Mouse (Mus musculus): ENCODE data around the gene Acbd7.

Gene Acbd7

DNA sequence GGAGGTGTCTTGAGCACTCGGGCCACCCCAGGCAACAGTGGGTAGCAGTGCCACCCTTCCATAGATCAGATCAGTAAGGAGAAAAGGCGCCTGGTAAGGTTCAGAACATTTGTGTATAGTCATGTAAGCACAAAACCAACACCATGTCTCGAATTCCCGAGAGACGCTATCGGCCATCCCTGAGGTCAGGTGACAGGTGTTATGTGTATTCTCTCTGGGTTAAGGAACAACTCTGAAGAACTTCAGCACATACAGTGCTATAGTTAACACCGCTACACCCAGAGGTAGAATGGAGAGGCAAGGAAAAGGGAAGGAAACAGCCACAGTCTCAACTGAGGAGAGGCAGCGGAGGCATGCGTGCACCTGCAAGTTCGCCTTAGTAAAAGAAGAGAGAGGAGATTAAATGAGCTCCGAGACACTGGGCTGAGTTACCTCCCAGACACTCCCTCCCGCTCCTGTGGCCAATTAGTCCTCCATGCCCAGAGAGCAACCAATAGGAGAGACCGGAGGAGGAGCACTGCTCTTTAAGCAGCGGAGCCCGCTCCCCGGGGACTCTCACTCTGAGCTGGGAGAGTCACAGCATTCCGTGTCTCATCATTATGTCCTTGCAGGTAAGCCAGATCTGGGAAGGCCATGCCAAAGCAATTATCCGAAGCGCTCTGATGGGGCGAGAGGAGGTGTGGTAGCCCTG lies at the start of gene Acbd7:
Gene Acbd7, plus strand, starts transcription at position 558 of the 691 bp plus-strand sequence.
- DNase-seq, result peak; percentile 80

DNA sequence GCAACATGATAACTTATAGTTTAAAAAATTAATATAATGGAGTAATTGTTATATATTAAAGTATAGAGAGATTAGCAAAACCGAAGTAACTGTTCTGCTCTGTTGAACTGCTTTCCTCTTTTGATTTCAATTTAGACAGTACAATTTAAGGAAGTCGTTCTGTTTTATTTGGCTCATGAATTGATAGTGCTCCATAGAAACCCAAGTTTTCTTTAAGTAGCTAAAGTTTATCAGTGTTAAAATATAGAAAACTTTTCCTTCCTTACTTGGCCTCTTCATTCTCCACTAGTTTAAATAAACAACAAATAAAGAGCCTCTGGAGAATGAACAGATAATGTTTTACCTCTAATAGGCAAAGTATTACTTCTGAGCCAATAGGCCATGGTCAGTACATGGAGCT lies 49.7 kb upstream of the Acbd7 start:
- no peak for DNase-seq

DNA sequence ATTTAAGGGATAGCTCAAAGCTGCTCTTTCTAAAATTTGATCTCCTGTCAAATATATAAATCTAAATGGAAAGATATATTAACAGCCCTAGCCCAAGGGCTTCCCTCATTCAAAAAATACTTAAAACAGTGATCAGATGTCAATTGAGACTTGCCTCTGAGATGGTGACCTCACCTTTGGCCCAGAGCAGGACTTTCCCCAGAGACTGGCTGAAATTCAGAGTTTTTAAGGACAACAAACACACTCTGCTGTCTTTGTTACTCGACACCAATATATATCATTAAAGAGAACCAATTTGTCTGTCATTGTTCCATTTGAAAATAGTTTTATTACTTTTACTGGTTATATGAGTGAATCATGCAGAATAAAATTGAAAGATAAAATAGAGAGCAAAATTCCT lies 46.4 kb upstream of the Acbd7 start:
- DNase-seq, result no peak

DNA sequence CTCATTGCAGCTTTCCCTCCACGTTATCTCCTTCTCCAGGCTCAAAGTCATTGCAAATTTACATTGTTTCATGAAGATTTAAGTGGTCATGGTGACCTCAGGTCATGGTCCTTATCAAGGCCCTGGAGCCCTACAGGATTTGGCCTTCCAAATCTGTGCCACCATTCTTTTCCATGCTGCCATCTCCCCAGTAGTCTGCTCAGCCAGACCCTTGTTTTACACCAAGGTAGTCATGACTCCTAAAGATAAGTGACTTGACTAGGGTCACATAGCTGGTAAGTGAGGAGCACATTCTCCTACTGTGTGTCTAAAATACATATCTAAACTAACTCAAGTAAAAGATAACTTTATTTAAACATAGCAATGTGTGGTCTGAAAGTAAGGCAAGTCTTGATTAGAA lies 43.8 kb upstream of the Acbd7 start:
- DNase-seq, result no peak

DNA sequence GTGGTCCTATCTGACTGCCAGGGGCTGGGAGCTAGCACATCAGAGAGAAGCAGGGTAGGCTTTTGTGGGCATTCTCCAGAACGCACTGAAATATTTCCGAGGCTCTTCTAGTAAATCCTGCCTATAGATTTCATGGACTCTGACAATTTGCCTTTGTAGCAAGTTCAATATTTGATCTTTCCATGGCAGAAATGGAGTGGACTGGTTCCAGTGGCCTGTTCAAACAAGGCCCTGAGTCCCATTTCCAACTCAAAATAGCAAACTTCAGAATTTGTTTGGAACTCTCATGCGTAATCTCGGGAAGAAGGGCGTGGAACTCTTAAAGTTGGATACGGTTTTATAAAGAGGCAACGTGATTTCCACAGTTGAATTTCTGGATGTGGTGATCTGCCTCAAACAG lies 40.1 kb upstream of the Acbd7 start:
- no peak for DNase-seq

DNA sequence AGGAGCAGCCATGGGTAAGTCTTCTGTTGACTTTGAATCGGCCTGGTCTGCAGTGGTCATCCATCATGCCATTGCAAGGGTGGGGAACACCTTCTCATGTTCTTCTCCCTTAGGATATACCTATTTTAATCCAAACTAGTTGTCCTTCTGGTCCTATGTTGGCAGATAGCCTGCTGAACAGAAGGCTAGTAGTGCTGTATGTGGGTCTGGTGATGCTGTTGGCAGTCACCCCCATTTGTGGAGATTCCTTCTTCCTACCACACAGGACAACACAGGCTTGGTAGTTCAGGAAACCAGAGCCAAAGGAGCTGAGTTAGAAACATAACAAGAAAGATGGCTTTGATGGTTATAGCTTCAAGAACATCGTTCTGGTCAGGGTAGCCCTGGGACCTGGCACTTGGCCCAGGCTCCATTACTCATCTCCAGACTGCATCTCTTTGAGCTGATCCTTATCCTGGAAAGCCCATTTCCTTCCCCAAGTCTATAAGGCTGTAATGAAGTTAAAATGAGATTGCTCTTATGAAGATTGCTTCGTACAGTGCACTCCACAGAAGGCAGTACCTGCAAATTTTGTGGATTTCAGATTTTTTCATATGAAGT lies 30.4 kb upstream of the Acbd7 start:
- DNase-seq, result peak; percentile 49

DNA sequence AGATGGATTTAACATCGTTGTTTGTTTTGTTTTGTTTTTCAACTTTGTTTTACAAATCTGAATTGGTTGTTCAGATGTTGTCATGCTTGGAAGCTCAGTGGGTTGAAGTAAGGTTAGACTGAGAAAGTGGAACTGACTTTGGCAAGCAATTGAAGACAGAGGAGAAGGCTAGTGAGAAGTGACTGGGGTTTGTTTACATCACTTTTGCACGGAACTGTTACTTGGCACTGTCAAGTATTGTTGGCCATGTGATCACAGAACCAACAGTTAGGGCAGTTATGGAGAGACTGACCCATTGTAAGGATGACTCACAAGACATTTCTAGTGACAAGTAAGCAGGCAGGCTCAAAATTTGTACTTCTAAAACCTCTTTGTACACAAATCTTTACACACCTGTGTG lies 12.8 kb upstream of the Acbd7 start:
- no peak for DNase-seq

DNA sequence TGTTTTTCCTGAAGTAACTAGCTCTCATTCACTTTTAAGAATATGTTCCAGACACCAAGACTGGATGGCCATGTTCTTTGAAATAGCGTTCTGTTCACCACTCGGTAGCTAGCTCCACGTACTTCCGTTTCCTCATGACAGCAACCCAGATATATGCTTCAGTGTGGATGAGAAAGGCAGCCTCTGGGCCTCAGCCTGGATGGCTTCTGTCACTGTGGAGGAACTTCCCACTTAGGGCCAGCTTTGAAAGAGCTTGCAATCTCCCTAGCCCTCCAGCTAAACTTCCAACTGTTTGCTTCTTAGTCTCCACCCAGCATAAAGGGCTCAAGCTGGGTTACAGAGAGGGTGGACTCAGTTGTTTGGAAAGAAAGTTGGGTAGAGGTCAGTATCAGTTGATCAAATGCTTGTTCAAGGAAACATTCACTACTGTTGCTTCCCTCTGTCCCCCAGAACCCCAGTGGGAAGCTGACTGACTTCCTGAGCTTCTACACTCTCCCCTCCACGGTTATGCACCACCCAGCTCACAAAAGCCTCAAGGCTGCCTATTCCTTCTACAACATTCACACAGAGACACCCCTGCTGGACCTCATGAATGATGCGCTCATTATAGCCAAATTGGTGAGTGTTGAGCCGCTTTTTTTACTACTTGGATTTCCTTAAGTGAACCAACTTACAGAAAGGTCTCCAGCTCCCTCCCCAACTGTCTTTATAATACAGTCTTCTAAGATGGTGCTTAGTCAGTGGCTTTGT lies 11.4 kb upstream of the Acbd7 start:
- DNase-seq, result no peak

DNA sequence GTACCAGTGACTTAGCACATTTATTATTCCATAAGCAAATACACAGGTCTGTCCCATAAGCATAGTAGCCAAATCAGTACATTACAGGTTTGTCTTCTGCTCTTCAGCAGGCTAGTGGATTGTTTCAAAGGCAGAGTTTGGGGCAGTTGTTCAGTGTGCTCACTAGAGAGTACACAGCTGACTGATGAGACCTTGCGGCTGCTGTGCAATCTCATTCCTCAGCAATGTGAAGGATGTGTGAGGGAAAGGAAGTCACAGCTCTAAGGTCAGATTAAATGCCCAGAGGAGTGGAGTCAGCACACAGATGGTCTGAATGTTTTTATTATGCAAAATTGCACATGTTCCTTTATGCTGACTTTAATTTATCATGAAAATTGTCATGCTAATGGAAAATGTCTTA lies 9.4 kb upstream of the Acbd7 start:
- no peak for DNase-seq

DNA sequence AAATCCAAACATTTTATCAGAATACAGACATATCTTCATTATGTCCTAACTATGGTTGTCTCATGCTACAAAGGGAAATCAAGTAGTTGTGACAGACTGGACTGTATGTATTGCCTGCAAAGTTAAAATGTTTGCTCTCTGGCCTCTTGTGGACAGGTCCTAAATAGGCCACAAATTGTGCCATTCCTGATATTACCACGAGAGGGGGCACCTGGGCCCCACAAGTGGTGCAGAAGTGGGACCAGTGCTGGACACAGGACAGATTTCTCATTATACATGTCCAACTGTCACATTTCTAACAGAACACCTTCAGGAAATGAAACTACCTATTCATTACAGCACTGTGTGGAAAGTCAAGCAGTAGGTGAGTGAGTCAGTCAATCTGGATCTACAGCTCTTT lies 8.6 kb upstream of the Acbd7 start:
- DNase-seq, result no peak

DNA sequence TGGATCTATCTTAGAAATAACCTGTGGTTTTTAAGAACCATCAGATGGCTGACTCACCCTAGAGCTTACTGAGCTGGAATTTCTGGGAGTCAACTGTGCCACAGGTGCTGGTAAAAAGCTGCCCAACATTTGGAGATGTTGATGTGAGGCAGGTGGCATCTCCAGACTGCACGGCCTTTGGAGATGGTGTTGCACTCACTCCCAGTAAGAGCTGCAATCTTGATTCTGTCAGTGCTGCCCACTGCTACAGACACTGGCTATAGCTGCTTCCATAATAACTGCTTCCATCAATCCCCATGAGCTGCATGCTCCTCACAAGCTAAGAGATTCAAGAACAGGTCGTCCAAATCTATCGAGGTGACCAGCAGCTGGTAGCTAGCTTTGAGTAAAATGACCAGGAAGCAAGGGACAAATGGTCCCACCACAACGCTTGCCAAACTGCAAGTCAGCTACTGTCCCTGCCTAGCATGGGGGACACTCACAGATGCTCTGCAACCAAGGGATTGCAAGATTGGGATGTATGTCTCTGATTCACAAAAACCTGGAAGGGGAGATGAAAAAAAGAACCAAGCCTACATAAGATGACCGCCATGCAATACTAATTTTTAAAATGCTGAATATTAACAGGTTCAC lies 4.8 kb upstream of the Acbd7 start:
- DNase-seq, result no peak

DNA sequence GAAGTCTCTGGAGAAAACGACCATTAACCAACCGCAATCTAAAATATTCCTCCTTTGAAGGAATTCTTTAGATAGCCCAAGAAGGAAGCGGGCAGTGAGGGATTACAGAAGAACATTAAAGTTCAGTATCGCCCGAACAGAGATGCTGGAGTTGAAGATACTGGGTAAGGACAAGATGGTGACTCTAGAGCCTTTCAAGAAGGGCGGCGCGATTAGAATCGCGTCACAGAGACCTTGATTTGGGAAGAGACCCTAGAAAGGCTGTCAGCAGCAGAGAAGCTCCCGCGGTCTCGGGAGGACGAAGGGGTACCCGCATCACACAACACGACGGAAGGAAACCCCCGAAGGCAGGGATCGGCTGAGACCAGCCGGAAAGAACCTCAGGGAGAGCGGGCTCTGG lies 3.9 kb upstream of the Acbd7 start:
- no peak for DNase-seq

DNA sequence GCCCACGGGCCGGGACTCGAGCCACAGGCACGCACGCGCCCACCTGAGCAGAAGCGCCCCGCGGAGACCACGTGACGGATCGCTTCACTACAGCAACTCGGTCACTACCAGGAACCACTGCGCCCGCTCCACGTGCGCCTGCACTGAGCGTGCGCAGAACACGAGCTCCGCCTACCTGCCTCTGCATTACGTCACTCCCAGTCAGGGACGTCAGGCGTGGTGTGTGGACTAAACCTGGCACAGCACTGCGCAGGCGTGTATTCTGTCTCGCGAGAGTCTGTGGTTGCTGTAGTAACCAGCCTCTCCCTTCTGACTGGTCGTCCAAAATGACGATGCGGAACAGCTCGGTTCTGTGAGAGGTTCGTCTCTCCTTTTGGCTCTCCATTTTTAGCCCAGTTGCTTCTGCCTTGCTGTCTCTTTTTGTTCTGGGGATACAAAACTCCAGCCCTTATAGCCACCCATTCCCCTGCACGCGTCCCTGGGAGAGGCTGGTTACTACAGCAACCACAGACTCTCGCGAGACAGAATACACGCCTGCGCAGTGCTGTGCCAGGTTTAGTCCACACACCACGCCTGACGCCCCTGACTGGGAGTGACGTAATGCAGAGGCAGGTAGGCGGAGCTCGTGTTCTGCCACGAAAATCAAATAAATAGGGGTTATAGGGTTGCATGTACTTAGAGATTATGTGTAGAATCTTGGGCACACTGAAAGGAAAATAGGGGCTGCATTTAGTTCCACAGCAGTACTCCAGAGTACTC lies 3.3 kb upstream of the Acbd7 start, which contains the start of gene Rpp38:
Gene Rpp38, minus strand, starts transcription at position 160 of the 759 bp plus-strand sequence.
- peak; percentile 99 for DNase-seq

DNA sequence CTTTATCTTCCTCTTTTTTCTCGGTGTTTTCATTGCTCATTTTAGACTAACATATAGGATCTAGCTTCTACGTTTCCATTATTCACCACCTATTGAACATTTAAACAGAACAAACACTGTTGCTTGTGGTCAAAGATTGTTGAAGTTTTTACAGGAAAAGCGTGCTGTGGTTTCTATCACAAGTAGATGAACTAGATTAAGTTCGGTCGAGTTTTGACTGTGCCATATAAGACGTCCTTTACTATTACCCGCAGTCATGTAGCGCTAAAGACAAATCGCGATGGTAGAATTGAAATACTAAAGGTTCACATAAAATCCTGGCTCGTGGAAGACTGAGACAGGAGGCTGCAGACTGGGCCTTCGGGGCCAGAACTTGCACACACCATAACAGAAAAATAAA lies 2.2 kb upstream of the Acbd7 start:
- no peak for DNase-seq

DNA sequence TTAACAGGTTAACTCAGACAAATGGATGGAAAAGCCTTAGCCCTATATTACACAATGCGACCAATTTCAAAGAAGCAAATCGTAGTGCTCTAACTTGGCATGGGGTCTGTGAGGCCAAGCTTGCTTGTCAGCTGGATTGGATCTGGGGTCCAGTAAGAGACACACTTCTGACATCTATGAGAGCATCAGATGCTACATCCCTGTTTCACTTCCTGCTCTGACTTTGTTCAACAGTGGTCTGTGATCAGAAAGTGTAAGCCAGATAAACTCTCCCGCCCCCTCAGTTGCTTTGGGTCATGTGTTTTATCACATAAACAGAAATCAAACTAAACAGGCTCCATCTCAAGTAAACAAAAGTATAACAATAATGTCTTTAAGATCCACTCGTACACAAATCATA lies 12.5 kb downstream of the Acbd7 start:
- DNase-seq, result no peak

DNA sequence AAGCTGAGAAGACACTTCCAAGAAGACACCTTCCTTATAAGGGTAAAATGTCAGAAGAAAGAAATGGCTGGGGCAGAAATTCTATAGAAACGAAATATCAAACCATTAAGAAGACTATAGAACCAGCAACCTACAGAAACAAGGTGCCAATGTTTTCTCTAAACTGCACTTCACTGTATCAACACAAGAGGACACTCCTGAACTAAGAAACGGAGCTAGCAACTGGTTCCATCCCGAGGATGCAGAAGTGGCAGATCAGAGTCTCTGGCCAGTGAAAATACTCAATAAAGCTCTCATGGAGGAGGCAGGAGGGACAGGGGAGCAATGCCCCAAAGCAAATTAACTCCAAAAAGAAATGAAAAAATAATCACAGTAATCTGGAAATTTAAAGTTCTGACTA lies 13.0 kb downstream of the Acbd7 start:
- DNase-seq, result peak; percentile 26

DNA sequence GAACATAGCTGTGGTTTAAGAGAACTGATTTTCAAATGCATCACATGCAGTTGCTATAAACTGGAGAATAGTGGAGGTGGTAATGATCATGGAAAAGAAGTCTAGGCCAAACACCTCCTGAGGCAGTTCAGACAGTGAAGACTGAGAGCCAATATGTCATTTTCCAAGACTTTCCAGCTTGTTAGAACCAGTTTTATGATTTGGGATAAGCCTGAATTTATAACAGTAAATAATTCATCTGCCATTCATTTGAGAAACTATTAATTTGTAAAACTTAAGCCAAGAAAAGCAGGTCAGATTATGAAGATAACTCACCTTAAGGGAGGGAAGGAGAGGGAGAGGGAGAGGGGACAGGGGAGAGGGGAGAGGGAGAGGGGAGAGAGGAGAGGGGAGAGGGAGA lies 17.2 kb downstream of the Acbd7 start:
- DNase-seq, result no peak

DNA sequence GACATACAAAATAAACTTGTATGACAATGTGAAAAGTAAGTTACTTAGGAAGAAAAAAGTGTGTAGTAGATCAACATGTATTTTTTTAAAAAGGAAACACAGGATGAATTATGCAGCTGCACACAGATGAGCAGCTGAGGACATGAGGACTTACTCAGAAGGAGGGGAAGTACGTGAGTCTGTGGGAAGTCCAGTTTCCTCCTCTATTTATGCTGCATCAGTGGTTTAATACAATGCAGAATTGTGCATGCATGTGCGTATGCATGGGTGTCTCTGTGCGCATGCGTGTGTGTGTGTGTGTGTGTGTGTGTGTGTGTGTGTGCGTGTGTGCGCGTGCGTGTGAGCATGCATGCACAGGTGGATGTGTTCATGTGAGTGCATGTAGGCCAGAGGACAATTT lies 19.8 kb downstream of the Acbd7 start:
- DNase-seq, result no peak

DNA sequence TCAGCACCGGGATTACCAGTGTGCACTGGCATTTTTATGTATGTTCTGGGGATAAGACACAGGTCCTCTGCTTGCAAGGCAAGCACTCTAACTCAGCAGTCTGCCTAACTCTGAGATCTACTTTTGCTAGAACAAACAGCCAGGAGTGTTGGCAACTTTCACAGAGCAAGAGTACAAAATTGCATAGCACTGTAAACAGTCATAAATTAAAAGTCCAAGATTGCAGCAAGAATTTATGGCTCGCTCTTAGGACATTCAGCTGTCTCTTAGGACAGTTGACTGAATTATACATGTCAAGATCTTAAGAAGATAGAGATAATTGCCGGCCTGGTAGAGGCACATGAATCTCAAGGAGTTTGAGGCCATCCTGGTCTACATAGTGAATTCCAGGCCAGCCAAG lies 20.3 kb downstream of the Acbd7 start:
- no peak for DNase-seq

DNA sequence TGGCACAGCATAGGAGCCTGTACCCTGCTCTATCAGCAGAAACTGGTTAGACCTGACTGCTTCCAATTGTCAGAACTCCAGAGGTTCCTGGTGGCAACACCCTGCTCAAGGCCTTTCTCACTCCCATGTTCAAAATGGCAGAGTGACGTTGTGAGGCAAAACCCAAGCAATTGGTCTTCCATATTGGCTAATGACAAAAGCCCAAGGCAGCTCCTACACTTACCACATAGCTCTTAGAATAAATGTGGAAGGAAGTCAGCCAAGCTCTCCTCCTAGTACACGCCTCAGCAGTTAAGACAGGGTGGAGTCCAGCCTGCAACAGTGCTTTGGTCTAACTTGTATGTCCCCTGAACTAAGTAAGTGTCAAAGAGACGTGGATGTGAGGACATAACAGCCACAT lies 21.9 kb downstream of the Acbd7 start:
- DNase-seq, result no peak

DNA sequence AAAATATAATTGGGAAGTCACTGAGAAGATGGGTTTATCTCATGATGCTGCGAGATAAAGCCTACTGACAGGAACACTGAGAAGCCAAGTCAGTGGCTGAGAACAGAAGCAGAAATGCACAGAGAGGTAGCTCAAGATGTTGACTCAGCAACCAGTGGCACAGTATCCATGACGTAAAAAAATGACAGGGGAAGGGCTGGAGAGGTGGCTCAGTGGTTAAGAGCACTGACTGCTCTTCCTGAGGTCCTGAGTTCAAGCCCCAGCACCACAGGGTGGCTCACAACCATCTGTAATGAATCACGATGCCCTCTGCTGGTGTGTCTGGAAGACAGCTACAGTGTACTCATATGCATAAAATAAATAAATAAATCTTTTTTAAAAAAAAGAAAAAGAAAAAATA lies 25.1 kb downstream of the Acbd7 start:
- no peak for DNase-seq

DNA sequence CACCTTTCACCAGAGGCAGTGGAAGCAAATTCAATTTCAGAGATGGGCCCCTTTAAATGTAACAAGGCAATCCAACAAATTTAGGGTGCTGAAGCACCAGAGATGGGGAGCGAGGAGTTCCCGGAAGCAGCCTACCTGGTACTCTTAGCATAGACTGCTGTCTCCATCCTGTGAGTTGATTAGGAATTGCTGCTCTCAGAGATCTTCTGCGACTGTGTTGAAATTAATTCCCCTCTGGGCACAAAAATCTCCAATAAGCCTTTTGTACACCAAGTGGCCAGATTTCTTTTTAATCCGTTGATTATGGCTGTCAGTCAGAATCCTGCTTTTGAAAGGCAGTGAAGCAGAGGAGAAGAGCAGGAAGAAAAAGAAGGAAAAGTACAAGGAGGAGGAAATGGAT lies 29.2 kb downstream of the Acbd7 start:
- no peak for DNase-seq
